Mouse (Mus musculus) layer of hippocampus, postnatal 10 days (tissue): Measurements from ENCODE around the gene Scube1. TPM values are rescaled to one million over a fixed set of nuclear protein-coding genes. Genes with fewer than 3 reads are reported as not detected.
A peak's percentile ranks its signal among the peaks of the same experiment; 100 is the strongest.

ENCODE experiments used
- DNase-seq, 2 experiments: peaks; one replicate each; pipeline ENCODE4 v3.0.0; 2021; ENCODE audit warnings: low spot score in 2 of 2
- total RNA-seq, 2 experiments: library from RNA; stranded (reverse); gene quantifications; 2 replicates each; pipeline ENCODE4 v1.2.3; 2021

Scube1 gene
- total RNA-seq, 2 experiments from 2014 or later: 14.8 to 17.6 TPM

- DNase-seq: no peak
Measured at GRCm38 (mm10) chr15:83666418-83666817, 58.4 kb downstream of the Scube1 start.

- peak in 1 of 2 experiments; percentile 23 for DNase-seq
Measured at GRCm38 (mm10) chr15:83665993-83666392, 58.8 kb downstream of the Scube1 start.

- DNase-seq: peak; percentile 55 to 70
Measured at GRCm38 (mm10) chr15:83664722-83665121, 60.1 kb downstream of the Scube1 start.

- no peak for DNase-seq
Measured at GRCm38 (mm10) chr15:83663066-83663465, 61.8 kb downstream of the Scube1 start.

- no peak for DNase-seq
Measured at GRCm38 (mm10) chr15:83662106-83662505, 62.7 kb downstream of the Scube1 start.

- no peak for DNase-seq
Measured at GRCm38 (mm10) chr15:83642518-83642917, 82.3 kb downstream of the Scube1 start.

- DNase-seq: no peak
Measured at GRCm38 (mm10) chr15:83640208-83640607, 84.6 kb downstream of the Scube1 start.

GRCm38 (mm10) chr15:83639160-83639559, 85.7 kb downstream of the Scube1 start:
- DNase-seq: no peak

- no peak for DNase-seq
Measured at GRCm38 (mm10) chr15:83638196-83638899, 86.5 kb downstream of the Scube1 start.

- DNase-seq: peak in 1 of 2 experiments; percentile 17
Measured at GRCm38 (mm10) chr15:83636759-83637158, 88.1 kb downstream of the Scube1 start.

GRCm38 (mm10) chr15:83635251-83635650, 89.6 kb downstream of the Scube1 start:
- no peak for DNase-seq

GRCm38 (mm10) chr15:83634076-83634475, 90.7 kb downstream of the Scube1 start:
- DNase-seq: peak in 1 of 2 experiments; percentile 31

GRCm38 (mm10) chr15:83631071-83631470, 93.8 kb downstream of the Scube1 start:
- no peak for DNase-seq

- no peak for DNase-seq
Measured at GRCm38 (mm10) chr15:83629716-83630115, 95.1 kb downstream of the Scube1 start.

GRCm38 (mm10) chr15:83626142-83626645, 98.6 kb downstream of the Scube1 start:
- no peak for DNase-seq

GRCm38 (mm10) chr15:83615245-83615644, 109.6 kb downstream of the Scube1 start:
- no peak for DNase-seq

- peak; percentile 74 to 76 for DNase-seq
Measured at GRCm38 (mm10) chr15:83607115-83607802, 117.6 kb downstream of the Scube1 start.

GRCm38 (mm10) chr15:83606700-83607099, 118.1 kb downstream of the Scube1 start:
- no peak for DNase-seq

- no peak for DNase-seq
Measured at GRCm38 (mm10) chr15:83606216-83606615, 118.6 kb downstream of the Scube1 start.

- no peak for DNase-seq
Measured at GRCm38 (mm10) chr15:83603426-83603825, 121.4 kb downstream of the Scube1 start.

- no peak for DNase-seq
Measured at GRCm38 (mm10) chr15:83603046-83603396, 121.8 kb downstream of the Scube1 start.

- no peak for DNase-seq
Measured at GRCm38 (mm10) chr15:83602372-83603045, 122.3 kb downstream of the Scube1 start.
